Mouse (Mus musculus): ENCODE data around the gene Lrrc2. TPM values are rescaled to one million over a fixed set of nuclear protein-coding genes. Genes with fewer than 3 reads are reported as not detected.
A peak's percentile ranks its signal among the peaks of the same experiment; 100 is the strongest.

The Lrrc2 gene
- polyA plus RNA-seq, 1 experiment from 2014 or later = 0.09 TPM

GRCm38 (mm10) chr9:110931573-110931972, 19.8 kb upstream of the Lrrc2 start:
- 70% methylated on average over 6 of the region's 6 CpGs for WGBS
- H3K4me1 ChIP-seq = no peaks in the 10 kb centered on the region; the same call in 1 of the 2 replicates
- no peaks in the 10 kb centered on the region for H3K27me3 ChIP-seq
- no peak for ATAC-seq (ENCODE audit: low FRiP score)
- no peak overlapping the region for H3K27ac ChIP-seq
- no peak overlapping the region for H3K4me2 ChIP-seq (replicated peaks)
- H3K4me3 ChIP-seq = no peak overlapping the region
- H3K9me3 ChIP-seq (replicated peaks) = no peaks in the 10 kb centered on the region
- H3K36me3 ChIP-seq = no peaks in the 10 kb centered on the region
- no peak overlapping the region for H3K9ac ChIP-seq

GRCm38 (mm10) chr9:110933850-110934437, 17.4 kb upstream of the Lrrc2 start:
- H3K4me1 ChIP-seq = no peaks in the 10 kb centered on the region; the same call in 1 of the 2 replicates
- H3K4me3 ChIP-seq = no peak overlapping the region
- no peaks in the 10 kb centered on the region for H3K9me3 ChIP-seq (replicated peaks)
- H3K4me2 ChIP-seq (replicated peaks) = no peak overlapping the region
- no peaks in the 10 kb centered on the region for H3K36me3 ChIP-seq
- WGBS = 63% methylated on average over 12 of the region's 12 CpGs
- H3K9ac ChIP-seq = no peak overlapping the region
- H3K27me3 ChIP-seq = no peaks in the 10 kb centered on the region
- no peak for ATAC-seq (ENCODE audit: low FRiP score)
- H3K27ac ChIP-seq = peak overlapping the region; percentile 45

- 82% methylated on average over 7 of the region's 7 CpGs for WGBS
- Histone ChIP-seq H3K27ac (no peak overlapping the region), H3K9ac (no peak overlapping the region), H3K4me1 (no peaks in the 10 kb centered on the region; the same call in 1 of the 2 replicates), H3K36me3 (no peaks in the 10 kb centered on the region), H3K9me3 (replicated peaks) (no peaks in the 10 kb centered on the region), H3K4me3 (no peak overlapping the region), H3K4me2 (replicated peaks) (no peak overlapping the region), H3K27me3 (no peaks in the 10 kb centered on the region)
- ATAC-seq (ENCODE audit: low FRiP score) = no peak
These were observed 15.4 kb upstream of the Lrrc2 start for GRCm38 (mm10) chr9:110935941-110936340.

- H3K36me3 ChIP-seq = no peaks in the 10 kb centered on the region
- no peaks in the 10 kb centered on the region for H3K27me3 ChIP-seq
- H3K4me1 ChIP-seq = no peaks in the 10 kb centered on the region; the same call in 1 of the 2 replicates
- no peak overlapping the region for H3K9ac ChIP-seq
- H3K4me2 ChIP-seq (replicated peaks) = no peak overlapping the region
- no peak overlapping the region for H3K4me3 ChIP-seq
- ATAC-seq (ENCODE audit: low FRiP score) = no peak
- H3K9me3 ChIP-seq (replicated peaks) = no peaks in the 10 kb centered on the region
- 62% methylated on average over 12 of the region's 12 CpGs for WGBS
- H3K27ac ChIP-seq = no peak overlapping the region
These were observed 13.5 kb upstream of the Lrrc2 start for GRCm38 (mm10) chr9:110937506-110938490.

GRCm38 (mm10) chr9:110944265-110944664, 7.1 kb upstream of the Lrrc2 start:
- peaks cover 49% of the 10 kb centered on the region for H3K27me3 ChIP-seq
- H3K36me3 ChIP-seq = no peaks in the 10 kb centered on the region
- H3K9me3 ChIP-seq (replicated peaks) = no peaks in the 10 kb centered on the region
- no peak overlapping the region for H3K4me3 ChIP-seq
- no peak for ATAC-seq (ENCODE audit: low FRiP score)
- no peak overlapping the region for H3K4me2 ChIP-seq (replicated peaks)
- peaks cover 12% of the 10 kb centered on the region; the same call in 1 of the 2 replicates for H3K4me1 ChIP-seq
- H3K9ac ChIP-seq = no peak overlapping the region
- 35% methylated on average over 13 of the region's 13 CpGs for WGBS
- no peak overlapping the region for H3K27ac ChIP-seq

GRCm38 (mm10) chr9:110945343-110945742, 6.0 kb upstream of the Lrrc2 start:
- whole genome bisulfite sequencing = 18% methylated on average over 18 of the region's 18 CpGs
- H3K36me3 ChIP-seq = no peaks in the 10 kb centered on the region
- no peaks in the 10 kb centered on the region; the same call in 1 of the 2 replicates for H3K9me3 ChIP-seq (replicated peaks)
- H3K4me3 ChIP-seq = no peak overlapping the region
- peaks cover 12% of the 10 kb centered on the region; the same call in 1 of the 2 replicates for H3K4me1 ChIP-seq
- H3K4me2 ChIP-seq (replicated peaks) = no peak overlapping the region
- H3K27ac ChIP-seq = no peak overlapping the region
- peaks cover 49% of the 10 kb centered on the region for H3K27me3 ChIP-seq
- ATAC-seq (ENCODE audit: low FRiP score) = no peak
- no peak overlapping the region for H3K9ac ChIP-seq

- Histone ChIP-seq H3K4me2 (replicated peaks) (peak within 1 kb of the TSS; percentile 3; the same call in 1 of the 2 replicates), H3K36me3 (no peaks in the 10 kb centered on the region), H3K4me3 (no peak within 1 kb of the TSS), H3K27me3 (peaks cover 49% of the 10 kb centered on the region), H3K4me1 (peaks cover 12% of the 10 kb centered on the region; the same call in 1 of the 2 replicates), H3K9me3 (replicated peaks) (no peaks in the 10 kb centered on the region; the same call in 1 of the 2 replicates), H3K9ac (no peak within 1 kb of the TSS), H3K27ac (no peak within 1 kb of the TSS)
- WGBS = 9% methylated on average over 11 of the region's 11 CpGs
- no peak for ATAC-seq (ENCODE audit: low FRiP score)
These were observed 5.4 kb upstream of the Lrrc2 start, which contains the start of gene Tdgf1 for GRCm38 (mm10) chr9:110945926-110946325. Gene Tdgf1, minus strand, starts transcription at chr9:110946158.

GRCm38 (mm10) chr9:110946548-110947044, 4.7 kb upstream of the Lrrc2 start:
- H3K27me3 ChIP-seq = peaks cover 55% of the 10 kb centered on the region
- no peak overlapping the region for H3K9ac ChIP-seq
- WGBS = 4% methylated on average over 20 of the region's 20 CpGs
- H3K27ac ChIP-seq = no peak overlapping the region
- H3K4me1 ChIP-seq = peaks cover 12% of the 10 kb centered on the region; the same call in 1 of the 2 replicates
- H3K4me2 ChIP-seq (replicated peaks) = peak overlapping the region; percentile 3; the same call in 1 of the 2 replicates
- ATAC-seq (ENCODE audit: low FRiP score) = no peak
- H3K9me3 ChIP-seq (replicated peaks) = no peaks in the 10 kb centered on the region; the same call in 1 of the 2 replicates
- H3K4me3 ChIP-seq = no peak overlapping the region
- H3K36me3 ChIP-seq = no peaks in the 10 kb centered on the region

GRCm38 (mm10) chr9:110947261-110947661, 4.1 kb upstream of the Lrrc2 start:
- H3K9me3 ChIP-seq (replicated peaks) = no peaks in the 10 kb centered on the region; the same call in 1 of the 2 replicates
- H3K9ac ChIP-seq = no peak overlapping the region
- ATAC-seq (ENCODE audit: low FRiP score) = no peak
- WGBS = 4% methylated on average over 6 of the region's 6 CpGs
- no peak overlapping the region for H3K27ac ChIP-seq
- H3K4me2 ChIP-seq (replicated peaks) = peak overlapping the region; percentile 3; the same call in 1 of the 2 replicates
- H3K4me1 ChIP-seq = peaks cover 12% of the 10 kb centered on the region; the same call in 1 of the 2 replicates
- H3K27me3 ChIP-seq = peaks cover 61% of the 10 kb centered on the region
- no peak overlapping the region for H3K4me3 ChIP-seq
- H3K36me3 ChIP-seq = no peaks in the 10 kb centered on the region

- Histone ChIP-seq H3K27me3 (peaks cover 67% of the 10 kb centered on the region), H3K4me1 (peaks cover 12% of the 10 kb centered on the region; the same call in 1 of the 2 replicates), H3K9me3 (replicated peaks) (no peaks in the 10 kb centered on the region; the same call in 1 of the 2 replicates), H3K36me3 (no peaks in the 10 kb centered on the region), H3K4me3 (no peak overlapping the region), H3K9ac (no peak overlapping the region), H3K27ac (no peak overlapping the region), H3K4me2 (replicated peaks) (no peak overlapping the region)
- no peak for ATAC-seq (ENCODE audit: low FRiP score)
- WGBS = 28% methylated on average over 6 of the region's 6 CpGs
These were observed 3.4 kb upstream of the Lrrc2 start for GRCm38 (mm10) chr9:110947900-110948299.

GRCm38 (mm10) chr9:110948813-110949310, 2.5 kb upstream of the Lrrc2 start:
- no peaks in the 10 kb centered on the region; the same call in 1 of the 2 replicates for H3K9me3 ChIP-seq (replicated peaks)
- no peaks in the 10 kb centered on the region for H3K36me3 ChIP-seq
- peaks cover 14% of the 10 kb centered on the region; the same call in 1 of the 2 replicates for H3K4me1 ChIP-seq
- no peak overlapping the region for H3K9ac ChIP-seq
- H3K27ac ChIP-seq = no peak overlapping the region
- no peak overlapping the region for H3K4me2 ChIP-seq (replicated peaks)
- 63% methylated on average over 8 of the region's 8 CpGs for WGBS
- H3K27me3 ChIP-seq = peaks cover 65% of the 10 kb centered on the region
- H3K4me3 ChIP-seq = no peak overlapping the region
- no peak for ATAC-seq (ENCODE audit: low FRiP score)

GRCm38 (mm10) chr9:110950109-110950508, 1.2 kb upstream of the Lrrc2 start:
- WGBS = 96% methylated on average over 3 of the region's 3 CpGs

More at GRCm38 (mm10) chr9:110950109-110950508, 1.2 kb upstream of the Lrrc2 start:
- Histone ChIP-seq H3K27me3 (peaks cover 58% of the 10 kb centered on the region), H3K4me1 (peaks cover 14% of the 10 kb centered on the region; the same call in 1 of the 2 replicates), H3K9me3 (replicated peaks) (no peaks in the 10 kb centered on the region; the same call in 1 of the 2 replicates), H3K36me3 (no peaks in the 10 kb centered on the region), H3K9ac (no peak overlapping the region), H3K27ac (no peak overlapping the region), H3K4me2 (replicated peaks) (no peak overlapping the region), H3K4me3 (no peak overlapping the region)
- ATAC-seq (ENCODE audit: low FRiP score) = no peak

Data from hindbrain, embryonic 12.5 days (tissue).